24 mouse cellular contexts compared by ENCODE assay signal in the genomic region with DNA sequence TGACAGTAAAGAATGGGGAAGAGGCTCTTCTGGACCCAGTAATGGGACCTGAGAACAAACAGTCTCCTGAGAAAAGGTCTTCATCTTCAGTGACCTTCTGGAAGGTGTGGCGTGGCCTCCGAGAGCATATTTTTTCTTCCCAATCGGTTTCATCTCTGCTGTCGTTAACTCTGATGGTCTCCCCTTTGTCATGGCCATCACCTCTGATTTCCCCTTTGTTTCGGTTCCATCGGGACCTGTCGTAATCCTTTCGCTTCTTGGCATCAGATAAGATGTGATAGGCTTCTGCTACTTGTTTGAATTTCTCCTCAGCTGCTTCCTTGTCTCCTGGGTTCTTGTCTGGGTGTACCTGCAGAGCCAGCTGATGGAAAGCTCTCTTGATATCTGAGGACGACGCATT. TPM values are rescaled to one million over a fixed set of nuclear protein-coding genes. Genes with fewer than 3 reads are reported as not detected.
"Had no signal": no experiment of that assay in that cellular context is flagged by ENCODE, and none has a peak within 500 bp of the region (broad histone marks: within the 10 kb centered on the region; RNA-seq: fewer than 3 reads in every experiment).

No protein-coding gene starts in this region.

- H3K9ac ChIP-seq: liver, postnatal 0 days; lung, embryonic 15.5 days; midbrain, embryonic 13.5 days; midbrain, embryonic 15.5 days; neural tube, embryonic 12.5 days; stomach, embryonic 15.5 days had no signal

- H3K27ac ChIP-seq: lung, embryonic 15.5 days; macrophage; midbrain, embryonic 13.5 days; midbrain, embryonic 15.5 days; neural tube, embryonic 12.5 days; stomach, embryonic 15.5 days; stomach, postnatal 0 days had no signal

- DNase-seq: liver, postnatal 0 days; lung, adult 2 months; lung, postnatal 14 days; lung, postnatal 36 days; right cerebral cortex, postnatal 14 days; thymus, adult 2 months; thymus, postnatal 25 days; thymus, postnatal 4 days had no signal

- H3K4me1 ChIP-seq: midbrain, embryonic 13.5 days; midbrain, embryonic 15.5 days; neural tube, embryonic 12.5 days; stomach, embryonic 15.5 days had no signal

- H3K36me3 ChIP-seq: lung, embryonic 15.5 days; midbrain, embryonic 13.5 days; midbrain, embryonic 15.5 days; neural tube, embryonic 12.5 days; stomach, embryonic 15.5 days had no signal

- H3K9me3 ChIP-seq: lung, embryonic 15.5 days; megakaryocyte, embryonic 14.5 days; midbrain, embryonic 13.5 days; midbrain, embryonic 15.5 days; neural tube, embryonic 12.5 days; stomach, embryonic 15.5 days had no signal

- H3K27me3 ChIP-seq: lung, embryonic 15.5 days; midbrain, embryonic 13.5 days; midbrain, embryonic 15.5 days; neural tube, embryonic 12.5 days; stomach, embryonic 15.5 days had no signal

- H3K4me3 ChIP-seq: lung, embryonic 15.5 days; megakaryocyte, embryonic 14.5 days; midbrain, embryonic 13.5 days; midbrain, embryonic 15.5 days; neural tube, embryonic 12.5 days; stomach, embryonic 15.5 days had no signal

RNA-seq across cellular contexts. Expression of gene 4930503B20Rik, which starts 0.4 kb away (rescaled TPM):
- total RNA-seq: megakaryocyte progenitor cell, adult 5-6 weeks; midbrain, postnatal 0 days had no signal
- polyA plus RNA-seq: liver, postnatal 0 days; lung, adult 2 months; lung, postnatal 0 days; macrophage; midbrain, embryonic 11.5 days; midbrain, embryonic 13.5 days; midbrain, embryonic 15.5 days; midbrain, postnatal 0 days; neural tube, embryonic 12.5 days; neural tube, embryonic 14.5 days; spleen, adult 2 months; stomach, embryonic 15.5 days; stomach, postnatal 0 days had no signal

RNA-seq across cellular contexts. Expression of gene Samd13, which starts 34.7 kb away (rescaled TPM):
- total RNA-seq: neutrophil, adult 5-6 weeks had no signal
- polyA plus RNA-seq: liver, postnatal 0 days; macrophage; thymus, adult 2 months had no signal

RNA-seq across cellular contexts. Expression of gene Dnase2b, which starts 35.3 kb away (rescaled TPM):
- total RNA-seq: megakaryocyte progenitor cell, adult 5-6 weeks; midbrain, postnatal 0 days; neutrophil, adult 5-6 weeks had no signal
- polyA plus RNA-seq: lung, embryonic 15.5 days; macrophage; midbrain, embryonic 11.5 days; midbrain, embryonic 13.5 days; midbrain, embryonic 15.5 days; midbrain, postnatal 0 days; neural tube, embryonic 12.5 days; neural tube, embryonic 14.5 days; spleen, adult 2 months; stomach, postnatal 0 days; thymus, adult 2 months; urinary bladder, adult 2 months had no signal
